Mouse (Mus musculus) midbrain, postnatal 0 days (tissue): ENCODE results near the gene Nudt1. TPM values are rescaled to one million over a fixed set of nuclear protein-coding genes. Genes with fewer than 3 reads are reported as not detected.

Experiments used
- ATAC-seq: fragments of 200-750 bp; cut with Nextera tagmentation; 2 replicates; pipeline ENCODE4 v1.8.0; 2017; ENCODE audit warnings: moderate number of reproducible peaks, mild to moderate bottlenecking, moderate TSS enrichment, moderate library complexity; ENCODE audit not compliant: low FRiP score
- DNase-seq: peaks from one replicate; pipeline ENCODE4 v3.0.0-alpha.2; 2015; ENCODE audit warnings: low spot score
- H3K27ac ChIP-seq: fragments of 300-500 bp; sonication (generic); 2 replicates; pipeline ENCODE4 v1.5.1; 2014; ENCODE audit warnings: low read depth, mild to moderate bottlenecking, low read length, mixed read lengths
- H3K27me3 ChIP-seq: fragments of 300-500 bp; sonication (generic); 2 replicates; pipeline ENCODE4 v1.6.1; 2014; ENCODE audit warnings: low read length, control low read depth, mixed read lengths; ENCODE audit not compliant: insufficient read depth
- H3K36me3 ChIP-seq: fragments of 300-500 bp; sonication (generic); 2 replicates; pipeline ENCODE4 v1.6.1; 2014; ENCODE audit warnings: low read length, control low read depth, mixed read lengths; ENCODE audit not compliant: insufficient read depth
- H3K4me1 ChIP-seq: fragments of 300-500 bp; sonication (generic); 2 replicates; pipeline ENCODE4 v1.6.1; 2014; ENCODE audit warnings: mild to moderate bottlenecking, control low read depth, antibody characterized with exemption, low read length, mixed read lengths; ENCODE audit not compliant: insufficient read depth
- H3K4me2 ChIP-seq: fragments of 300-500 bp; sonication (generic); 2 replicates; pipeline ENCODE4 v1.6.1; 2014; ENCODE audit warnings: low read depth, mild to moderate bottlenecking, low read length, mixed read lengths; ENCODE audit not compliant: poor library complexity, severe bottlenecking
- H3K4me3 ChIP-seq: fragments of 300-500 bp; sonication (generic); 2 replicates; pipeline ENCODE4 v1.5.1; 2014; ENCODE audit warnings: low read depth, mild to moderate bottlenecking, low read length, moderate library complexity
- H3K9ac ChIP-seq: fragments of 300-500 bp; sonication (generic); replicated peaks from 2 replicates; pipeline ENCODE4 v1.6.1; 2014; ENCODE audit warnings: mild to moderate bottlenecking, low read length, moderate library complexity, mixed read lengths; ENCODE audit not compliant: poor library complexity, severe bottlenecking
- H3K9me3 ChIP-seq: fragments of 300-500 bp; sonication (generic); 2 replicates; pipeline ENCODE4 v1.6.1; 2016; ENCODE audit warnings: low read length, control low read depth
- CTCF ChIP-seq: IDR thresholded peaks from 2 replicates; pipeline ENCODE4 v1.5.1; 2016; ENCODE audit warnings: antibody characterized with exemption, mild to moderate bottlenecking
- WGBS: fragments of 180-500 bp; shearing (Covaris S2); extraction: QIAGEN DNeasy Blood & Tissue Kit; methylation state at CpG from one replicate; pipeline ENCODE4 v1.1.7; 2014; 5-methylcytosine and 5-hydroxymethylcytosine counted together
- polyA plus RNA-seq: library from polyadenylated mRNA; unstranded; fragments of >200 nt; fragmentation: Nextera tagmentation; extraction: Ambion mirVana; gene quantifications from 2 replicates; pipeline ENCODE4 v1.2.1, GENCODE M21; 2015
- total RNA-seq: library from RNA; depleted of rRNA; stranded (reverse); fragments of >200 nt; gene quantifications from 2 replicates; pipeline ENCODE4 v1.2.3, GENCODE M21; 2014; rRNA removed

Gene Nudt1
- total and polyA plus RNA-seq, 2 experiments from 2014 or later, result 7.6 to 16.6 TPM

DNA sequence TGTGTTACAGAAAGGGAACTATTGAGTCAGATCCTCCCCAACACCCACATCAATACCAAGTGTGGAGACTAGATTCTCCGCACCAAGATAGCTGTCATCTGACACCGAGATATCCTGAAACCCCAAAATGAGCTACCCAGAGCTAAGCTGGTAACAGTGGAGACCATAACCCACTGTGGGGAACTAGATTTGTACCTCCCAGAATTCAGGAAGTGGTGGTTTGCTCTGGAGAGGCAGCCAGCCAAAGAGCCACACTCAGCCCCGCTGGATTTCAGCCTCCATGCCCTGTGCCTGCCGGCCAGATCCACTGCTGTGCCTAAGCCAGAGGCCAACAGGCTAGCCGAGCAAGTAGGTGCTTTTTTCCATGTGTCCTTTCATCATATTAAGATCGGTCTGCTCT lies 57.8 kb downstream of the Nudt1 start:
- Histone ChIP-seq H3K36me3 (no peaks in the 10 kb centered on the region), H3K27me3 (no peaks in the 10 kb centered on the region), H3K9me3 (no peaks in the 10 kb centered on the region), H3K4me2 (no peak overlapping the region), H3K27ac (no peak overlapping the region), H3K4me1 (no peaks in the 10 kb centered on the region), H3K9ac (no peak overlapping the region), H3K4me3 (no peak overlapping the region)
- WGBS, result 74% methylated on average over 6 of the region's 6 CpGs
- DNase-seq (no peak), ATAC-seq (no peak)
- TF ChIP-seq CTCF, result no peak

DNA sequence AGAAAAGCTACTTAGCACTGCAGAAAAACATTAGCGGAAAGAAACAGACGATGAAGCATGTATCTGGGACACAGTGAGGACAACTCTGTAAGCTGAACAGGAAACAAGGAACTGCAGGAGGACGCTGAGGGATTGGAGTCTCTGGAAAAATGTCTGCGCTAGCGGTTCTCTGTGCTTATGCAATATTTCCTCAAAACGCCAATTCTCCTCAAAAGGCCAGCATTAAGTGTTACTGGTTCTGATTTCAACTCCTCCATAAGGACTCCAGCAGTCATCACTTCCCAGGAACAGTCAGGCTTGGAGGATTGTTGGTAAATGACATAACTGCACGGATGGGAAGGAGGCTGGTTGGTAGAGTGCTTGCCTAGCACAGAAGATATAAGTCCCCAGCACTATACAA lies 59.7 kb downstream of the Nudt1 start:
- Histone ChIP-seq H3K4me1 (no peaks in the 10 kb centered on the region), H3K27ac (no peak overlapping the region), H3K9me3 (no peaks in the 10 kb centered on the region), H3K4me2 (no peak overlapping the region), H3K9ac (no peak overlapping the region), H3K27me3 (no peaks in the 10 kb centered on the region), H3K36me3 (no peaks in the 10 kb centered on the region), H3K4me3 (no peak overlapping the region)
- no peak for TF ChIP-seq CTCF
- ATAC-seq (no peak), DNase-seq (no peak)
- WGBS, result 90% methylated on average over 7 of the region's 7 CpGs

DNA sequence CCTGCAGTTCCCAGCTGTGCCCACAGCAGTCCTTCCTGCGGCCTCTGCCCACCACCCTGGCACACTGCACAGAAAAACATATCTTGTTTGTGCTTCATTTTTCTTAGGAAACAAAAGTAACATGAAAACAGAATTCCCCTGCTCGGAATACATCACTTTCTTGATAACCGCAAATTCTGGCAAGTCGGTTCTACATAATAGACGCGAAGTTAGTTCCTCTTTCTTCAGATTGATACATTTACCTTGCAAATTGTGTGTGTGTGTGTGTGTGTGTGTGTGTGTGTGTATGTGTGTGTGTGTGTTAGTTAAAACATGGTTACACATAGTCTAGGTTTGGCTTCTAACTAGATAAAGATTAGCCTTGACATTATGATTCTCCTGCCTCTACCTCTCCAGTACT lies 61.2 kb downstream of the Nudt1 start:
- ATAC-seq, result no peak
- H3K4me2 ChIP-seq, result no peak overlapping the region
- H3K4me1 ChIP-seq, result peaks cover 3% of the 10 kb centered on the region; the same call in 1 of the 2 replicates
- WGBS, result 92% methylated on average over 6 of the region's 6 CpGs
- no peak for TF ChIP-seq CTCF
- no peaks in the 10 kb centered on the region for H3K9me3 ChIP-seq
- H3K36me3 ChIP-seq, result no peaks in the 10 kb centered on the region
- no peak for DNase-seq
- H3K27me3 ChIP-seq, result no peaks in the 10 kb centered on the region
- no peak overlapping the region for H3K27ac ChIP-seq
- no peak overlapping the region for H3K4me3 ChIP-seq
- no peak overlapping the region for H3K9ac ChIP-seq

DNA sequence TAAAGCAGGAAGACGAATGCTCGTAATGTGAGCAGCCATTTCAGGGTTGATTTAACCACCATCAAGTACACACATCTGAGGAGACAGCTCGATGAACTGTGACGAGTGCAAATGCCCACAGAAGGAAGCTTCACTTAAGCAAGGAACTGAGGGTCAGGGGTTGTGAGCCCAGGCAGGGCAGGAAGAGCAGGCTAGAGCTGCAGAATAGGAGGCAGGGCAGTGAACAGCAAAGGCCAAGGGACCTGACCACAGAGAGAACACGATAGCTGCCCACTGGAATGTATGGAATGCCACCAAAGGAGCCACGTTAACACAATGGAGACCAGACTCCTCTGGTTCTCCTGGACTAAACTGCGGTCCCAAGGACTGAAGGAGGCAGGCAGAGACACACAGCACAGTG lies 62.1 kb downstream of the Nudt1 start:
- Histone ChIP-seq H3K27ac (no peak overlapping the region), H3K27me3 (no peaks in the 10 kb centered on the region), H3K9me3 (no peaks in the 10 kb centered on the region), H3K36me3 (no peaks in the 10 kb centered on the region), H3K9ac (no peak overlapping the region), H3K4me2 (no peak overlapping the region), H3K4me3 (no peak overlapping the region), H3K4me1 (peaks cover 6% of the 10 kb centered on the region; the same call in 1 of the 2 replicates)
- WGBS, result 24% methylated on average over 7 of the region's 7 CpGs
- ATAC-seq, result no peak
- no peak for DNase-seq
- TF ChIP-seq CTCF, result no peak

DNA sequence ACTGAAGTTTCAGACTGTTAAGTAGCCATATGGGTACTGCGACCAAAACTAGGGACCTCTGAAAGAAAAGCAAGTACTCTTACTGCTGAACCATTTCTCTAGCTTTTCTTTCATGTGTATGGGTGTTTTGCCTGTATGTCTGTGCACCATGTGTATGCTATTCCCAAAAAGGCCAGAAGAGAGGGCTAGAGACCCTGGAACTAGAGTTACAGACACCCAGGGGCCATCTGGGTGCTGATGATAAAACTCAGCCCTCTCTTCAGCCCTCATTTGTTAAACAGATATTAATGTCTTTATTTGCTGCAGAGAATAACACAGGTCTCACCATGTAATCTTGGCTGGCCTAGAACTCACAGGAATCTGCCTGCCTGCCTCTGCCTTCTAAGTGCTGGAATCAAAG lies 63.0 kb downstream of the Nudt1 start:
- H3K36me3 ChIP-seq, result no peaks in the 10 kb centered on the region
- TF ChIP-seq CTCF, result no peak; the same call in 1 of the 2 replicates
- H3K9ac ChIP-seq, result no peak overlapping the region
- 100% methylated on average over 1 of the region's 1 CpGs for WGBS
- no peak overlapping the region for H3K4me3 ChIP-seq
- no peak for ATAC-seq
- no peaks in the 10 kb centered on the region for H3K9me3 ChIP-seq
- H3K4me1 ChIP-seq, result peaks cover 6% of the 10 kb centered on the region; the same call in 1 of the 2 replicates
- no peak overlapping the region for H3K4me2 ChIP-seq
- DNase-seq, result no peak
- H3K27me3 ChIP-seq, result no peaks in the 10 kb centered on the region
- H3K27ac ChIP-seq, result no peak overlapping the region

DNA sequence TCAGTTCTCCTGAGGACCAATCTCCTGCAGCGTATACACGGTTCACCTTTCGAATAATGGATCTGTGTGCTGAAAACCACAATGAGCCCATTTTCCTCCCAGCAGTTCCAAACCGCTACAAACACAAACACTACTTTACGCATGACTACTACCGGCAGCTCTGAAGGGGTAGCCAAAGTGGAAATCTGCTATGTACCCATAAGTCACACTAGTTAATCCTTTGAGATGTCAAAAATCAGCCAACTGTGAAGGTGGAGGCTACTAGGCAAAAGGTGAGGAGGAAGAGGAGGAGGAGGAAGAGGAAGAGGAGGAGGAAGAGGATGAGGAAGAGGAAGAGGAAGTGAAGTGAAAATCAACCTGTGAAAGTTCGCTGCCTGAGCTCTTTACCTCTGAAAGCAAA lies 65.8 kb downstream of the Nudt1 start:
- no peak overlapping the region for H3K9ac ChIP-seq
- H3K27ac ChIP-seq, result no peak overlapping the region
- no peaks in the 10 kb centered on the region for H3K27me3 ChIP-seq
- no peak overlapping the region for H3K4me2 ChIP-seq
- 83% methylated on average over 7 of the region's 7 CpGs for WGBS
- H3K4me3 ChIP-seq, result no peak overlapping the region
- H3K9me3 ChIP-seq, result no peaks in the 10 kb centered on the region
- no peak for TF ChIP-seq CTCF
- no peaks in the 10 kb centered on the region for H3K36me3 ChIP-seq
- DNase-seq (no peak), ATAC-seq (no peak)
- H3K4me1 ChIP-seq, result peaks cover 6% of the 10 kb centered on the region; the same call in 1 of the 2 replicates

Other genes with a start within 250 kb of the Nudt1 start
- gene Mad1l1, start 104 bp upstream of the Nudt1 start, total RNA-seq, result 25.9 and 28.5 TPM in 2 replicates
- 33.5 and 34.0 TPM in 2 replicates for gene Mad1l1, start 104 bp upstream of the Nudt1 start, polyA plus RNA-seq
- gene Mrm2, start 10.2 kb downstream of the Nudt1 start, total RNA-seq, result 9.9 and 15.1 TPM in 2 replicates
- 14.7 and 16.2 TPM in 2 replicates for gene Mrm2, start 10.2 kb downstream of the Nudt1 start, polyA plus RNA-seq
- gene Snx8, start 67.6 kb downstream of the Nudt1 start, total RNA-seq, result 78.4 and 86.8 TPM in 2 replicates
- 46.9 and 48.9 TPM in 2 replicates for gene Snx8, start 67.6 kb downstream of the Nudt1 start, polyA plus RNA-seq
- 36.6 and 41.3 TPM in 2 replicates for gene Eif3b, start 97.7 kb downstream of the Nudt1 start, total RNA-seq
- 53.7 and 54.5 TPM in 2 replicates for gene Eif3b, start 97.7 kb downstream of the Nudt1 start, polyA plus RNA-seq
- not detected in 2 replicates for gene Gm4869, start 124.0 kb downstream of the Nudt1 start, total RNA-seq
- not detected in 2 replicates for gene Gm4869, start 124.0 kb downstream of the Nudt1 start, polyA plus RNA-seq
- 11.0 and 15.8 TPM in 2 replicates for gene Chst12, start 183.9 kb downstream of the Nudt1 start, total RNA-seq
- gene Chst12, start 183.9 kb downstream of the Nudt1 start, polyA plus RNA-seq, result 21.8 and 27.3 TPM in 2 replicates
- not detected in 2 replicates for gene Grifin, start 243.4 kb downstream of the Nudt1 start, total RNA-seq
- 0.39 TPM in 1 of 2 replicates, not detected in the other for gene Grifin, start 243.4 kb downstream of the Nudt1 start, polyA plus RNA-seq